31 mouse cellular contexts compared by ENCODE assay signal in the genomic region with DNA sequence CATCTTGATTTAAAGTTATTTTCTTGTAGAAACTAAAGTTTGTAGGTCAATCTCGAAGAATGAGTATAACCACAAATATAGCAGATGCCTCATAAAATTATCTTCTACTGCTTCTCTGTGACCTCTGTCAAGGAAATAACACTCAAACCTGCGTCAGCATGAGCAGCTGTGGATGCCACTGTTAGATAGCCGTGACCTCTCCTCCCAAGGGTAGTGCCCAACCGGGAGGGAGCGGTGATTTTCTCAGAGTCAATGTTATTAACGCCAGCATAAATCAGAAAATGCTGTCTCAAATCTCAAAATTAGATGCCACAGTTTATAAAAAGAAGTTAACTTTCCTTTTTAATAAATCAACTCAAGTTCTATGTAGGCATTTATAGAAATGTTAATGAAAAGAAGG.
DNase-seq lines count a peak whose midpoint lies in the region; ATAC-seq and TF ChIP-seq lines count a peak whose summit lies in the region.
"Had no signal": no experiment of that assay in that cellular context is flagged by ENCODE, and none has a peak within 500 bp of the region (broad histone marks: within the 10 kb centered on the region; RNA-seq: fewer than 3 reads in every experiment).

No protein-coding gene starts in this region.

- H3K36me3 ChIP-seq in hindbrain, embryonic 11.5 days (ENCODE audit: control insufficient read depth, insufficient read depth, low read length), result no peaks in the 10 kb centered on the region
- no peaks in the 10 kb centered on the region for H3K36me3 ChIP-seq in hindbrain, postnatal 0 days (ENCODE audit: insufficient read depth, low read length)
- H3K36me3 ChIP-seq in limb, embryonic 10.5 days, result no peaks in the 10 kb centered on the region
- H3K36me3 ChIP-seq: embryonic facial prominence, embryonic 15.5 days; forebrain, embryonic 12.5 days; G1E; hindbrain, embryonic 12.5 days; limb, embryonic 15.5 days; liver, embryonic 13.5 days; midbrain, embryonic 15.5 days; neural tube, embryonic 12.5 days had no signal

- no peak overlapping the region for H3K9ac ChIP-seq in hindbrain, embryonic 11.5 days (ENCODE audit: low read depth, low read length)
- no peak overlapping the region for H3K9ac ChIP-seq in hindbrain, postnatal 0 days (replicated peaks; ENCODE audit: low read length)
- H3K9ac ChIP-seq: embryonic facial prominence, embryonic 15.5 days; forebrain, embryonic 12.5 days; forebrain, postnatal 0 days; hindbrain, embryonic 12.5 days; limb, embryonic 15.5 days; liver, embryonic 13.5 days; midbrain, embryonic 15.5 days; neural tube, embryonic 12.5 days had no signal

- 57% methylated on average over 6 of the region's 6 CpGs for WGBS in hindbrain, embryonic 11.5 days
- WGBS in hindbrain, postnatal 0 days, result 64% methylated on average over 6 of the region's 6 CpGs
- WGBS in limb, embryonic 10.5 days, result 76% methylated on average over 6 of the region's 6 CpGs

- no peak overlapping the region for H3K27ac ChIP-seq in hindbrain, embryonic 11.5 days (ENCODE audit: low read depth, low read length)
- no peak overlapping the region for H3K27ac ChIP-seq in hindbrain, postnatal 0 days
- no peak overlapping the region for H3K27ac ChIP-seq in limb, embryonic 10.5 days
- H3K27ac ChIP-seq: embryonic facial prominence, embryonic 15.5 days; forebrain, embryonic 12.5 days; hindbrain, embryonic 12.5 days; limb, embryonic 15.5 days; liver, embryonic 13.5 days; midbrain, embryonic 15.5 days; neural tube, embryonic 12.5 days had no signal

- no peak for ATAC-seq in hindbrain, embryonic 11.5 days (ENCODE audit: low FRiP score)
- no peak for ATAC-seq in hindbrain, postnatal 0 days
- ATAC-seq: forebrain, postnatal 0 days; intestine, postnatal 0 days; lung, postnatal 0 days; midbrain, embryonic 15.5 days had no signal

- H3K4me1 ChIP-seq in hindbrain, embryonic 11.5 days (replicated peaks; ENCODE audit: control insufficient read depth, insufficient read depth, low read length), result no peaks in the 10 kb centered on the region
- H3K4me1 ChIP-seq in hindbrain, postnatal 0 days (ENCODE audit: insufficient read depth, low read length), result no peaks in the 10 kb centered on the region
- peaks cover under 1% of the 10 kb centered on the region; the same call in 1 of the 2 replicates for H3K4me1 ChIP-seq in limb, embryonic 10.5 days
- H3K4me1 ChIP-seq: embryonic facial prominence, embryonic 15.5 days; forebrain, embryonic 12.5 days; hindbrain, embryonic 12.5 days; limb, embryonic 15.5 days; liver, embryonic 13.5 days; megakaryocyte, embryonic 14.5 days; midbrain, embryonic 15.5 days; neural tube, embryonic 12.5 days had no signal

- TF ChIP-seq CTCF in hindbrain, postnatal 0 days (IDR thresholded peaks at IDR 0.05; ENCODE audit: low read depth), result no peak

- no peaks in the 10 kb centered on the region for H3K27me3 ChIP-seq in hindbrain, embryonic 11.5 days (ENCODE audit: control insufficient read depth, insufficient read depth, low read length)
- no peaks in the 10 kb centered on the region for H3K27me3 ChIP-seq in hindbrain, postnatal 0 days (ENCODE audit: insufficient read depth, low read length)
- no peaks in the 10 kb centered on the region for H3K27me3 ChIP-seq in limb, embryonic 10.5 days (ENCODE audit: low read depth, poor library complexity, severe bottlenecking)
- H3K27me3 ChIP-seq: embryonic facial prominence, embryonic 15.5 days; forebrain, embryonic 12.5 days; hindbrain, embryonic 12.5 days; limb, embryonic 15.5 days; liver, embryonic 13.5 days; megakaryocyte, embryonic 14.5 days; midbrain, embryonic 15.5 days; neural tube, embryonic 12.5 days had no signal

- no peaks in the 10 kb centered on the region for H3K9me3 ChIP-seq in hindbrain, embryonic 11.5 days (ENCODE audit: control insufficient read depth, low read length)
- no peaks in the 10 kb centered on the region for H3K9me3 ChIP-seq in hindbrain, postnatal 0 days (ENCODE audit: low read length)
- no peaks in the 10 kb centered on the region for H3K9me3 ChIP-seq in limb, embryonic 10.5 days (replicated peaks)
- H3K9me3 ChIP-seq: embryonic facial prominence, embryonic 15.5 days; forebrain, embryonic 12.5 days; hindbrain, embryonic 12.5 days; limb, embryonic 15.5 days; liver, embryonic 13.5 days; megakaryocyte, embryonic 14.5 days; midbrain, embryonic 15.5 days; neural tube, embryonic 12.5 days had no signal

- no peak overlapping the region for H3K4me3 ChIP-seq in hindbrain, embryonic 11.5 days (ENCODE audit: low read depth, low read length)
- H3K4me3 ChIP-seq in hindbrain, postnatal 0 days (ENCODE audit: low read length), result no peak overlapping the region
- H3K4me3 ChIP-seq in limb, embryonic 10.5 days, result no peak overlapping the region
- H3K4me3 ChIP-seq: embryonic facial prominence, embryonic 15.5 days; forebrain, embryonic 12.5 days; hindbrain, embryonic 12.5 days; limb, embryonic 15.5 days; liver, embryonic 13.5 days; megakaryocyte, embryonic 14.5 days; midbrain, embryonic 15.5 days; neural tube, embryonic 12.5 days had no signal

- DNase-seq in adrenal gland, adult 2 months, result peak; percentile 28
- DNase-seq in adrenal gland, postnatal 4 days (ENCODE audit: low spot score in 2 of 2), result no peak
- DNase-seq in hindbrain, embryonic 11.5 days (ENCODE audit: low spot score), result peak; percentile 19
- no peak for DNase-seq in hindbrain, postnatal 0 days (ENCODE audit: low spot score)
- DNase-seq in 3T3-L1 (ENCODE audit: low read depth, low spot score), result peak; percentile 2
- DNase-seq in forelimb bud, embryonic 11.5 days (ENCODE audit: low read depth, low spot score), result peak; percentile 6
- no peak for DNase-seq in limb, embryonic 10.5 days (ENCODE audit: low spot score)
- DNase-seq: cerebellum, adult 2 months; cerebellum, postnatal 14 days; forebrain, postnatal 0 days; gastrocnemius, postnatal 14 days; kidney, adult 9 months; kidney, postnatal 10 days; layer of hippocampus, postnatal 36 days; left cerebral cortex, postnatal 4 days; liver, embryonic 13.5 days; lung, adult 18-20 months; lung, postnatal 4 days; right cerebral cortex, adult 18-20 months; spleen, adult 18-20 months; thymus, postnatal 14 days had no signal

- no peak overlapping the region for H3K4me2 ChIP-seq in hindbrain, embryonic 11.5 days (replicated peaks; ENCODE audit: low read depth, low read length)
- no peak overlapping the region for H3K4me2 ChIP-seq in hindbrain, postnatal 0 days (ENCODE audit: low read depth, low read length)
- H3K4me2 ChIP-seq: embryonic facial prominence, embryonic 15.5 days; forebrain, embryonic 12.5 days; hindbrain, embryonic 12.5 days; limb, embryonic 15.5 days; liver, embryonic 13.5 days; midbrain, embryonic 15.5 days; neural tube, embryonic 12.5 days had no signal

Comparison
In these comparisons a context has a peak if more than half of its experiments do, and no peak if none do; other contexts are left out.
1. DNase-seq: peak in adrenal gland, adult 2 months (single experiment), hindbrain, embryonic 11.5 days (single experiment), 3T3-L1 (single experiment) and forelimb bud, embryonic 11.5 days (single experiment); none in adrenal gland, postnatal 4 days (0 of 2), hindbrain, postnatal 0 days (single experiment) and limb, embryonic 10.5 days (single experiment).